Mouse (Mus musculus) midbrain, embryonic 16.5 days (tissue): Measurements from ENCODE around the gene Cpne8. TPM values are rescaled to one million over a fixed set of nuclear protein-coding genes. Genes with fewer than 3 reads are reported as not detected.
"Not testable (repeated sequence)": the region's sequence is repeated elsewhere in the genome, so short reads cannot be mapped to it uniquely, and the experiment has no call there.

Experiments used
- ATAC-seq: fragments of 200-750 bp; cut with Nextera tagmentation; 2 replicates; pipeline ENCODE4 v1.8.0; 2017; ENCODE audit warnings: moderate TSS enrichment
- H3K27ac ChIP-seq: fragments of 300-500 bp; sonication (generic); 2 replicates; pipeline ENCODE4 v1.5.1; 2014; ENCODE audit warnings: mild to moderate bottlenecking, low read length, mixed read lengths
- H3K27me3 ChIP-seq: fragments of 300-500 bp; sonication (generic); 2 replicates; pipeline ENCODE4 v1.6.1; 2014; ENCODE audit warnings: low read depth, low read length, mixed read lengths; ENCODE audit not compliant: control insufficient read depth, insufficient read depth
- H3K36me3 ChIP-seq: fragments of 300-500 bp; sonication (generic); 2 replicates; pipeline ENCODE4 v1.6.1; 2014; ENCODE audit warnings: mild to moderate bottlenecking, low read length, moderate library complexity, mixed read lengths; ENCODE audit not compliant: control insufficient read depth, insufficient read depth
- H3K4me1 ChIP-seq: fragments of 300-500 bp; sonication (generic); 2 replicates; pipeline ENCODE4 v1.6.1; 2014; ENCODE audit warnings: mild to moderate bottlenecking, low read length, mixed read lengths; ENCODE audit not compliant: control insufficient read depth, insufficient read depth
- H3K4me2 ChIP-seq: fragments of 300-500 bp; sonication (generic); 2 replicates; pipeline ENCODE4 v1.6.1; 2014; ENCODE audit warnings: mild to moderate bottlenecking, low read length, mixed read lengths
- H3K4me3 ChIP-seq: fragments of 300-500 bp; sonication (generic); 2 replicates; pipeline ENCODE4 v1.5.1; 2014; ENCODE audit warnings: low read depth, mild to moderate bottlenecking, low read length, moderate library complexity, mixed read lengths
- H3K9ac ChIP-seq: fragments of 300-500 bp; sonication (generic); 2 replicates; pipeline ENCODE4 v1.6.1; 2014; ENCODE audit warnings: low read depth, low read length, mixed read lengths
- H3K9me3 ChIP-seq: fragments of 300-500 bp; sonication (generic); replicated peaks from 2 replicates; pipeline ENCODE4 v1.6.1; 2014; ENCODE audit warnings: mild to moderate bottlenecking, low read length, mixed read lengths; ENCODE audit not compliant: control insufficient read depth, poor library complexity, severe bottlenecking
- WGBS: fragments of 180-500 bp; shearing (Covaris S2); extraction: QIAGEN DNeasy Blood & Tissue Kit; methylation state at CpG from one replicate; pipeline ENCODE4 v1.1.7; 2014; 5-methylcytosine and 5-hydroxymethylcytosine counted together
- polyA plus RNA-seq: library from polyadenylated mRNA; unstranded; fragments of >200 nt; fragmentation: Nextera tagmentation; extraction: Ambion mirVana; gene quantifications from 2 replicates; pipeline ENCODE4 v1.2.1, GENCODE M21; 2015

Cpne8 gene
- polyA plus RNA-seq, 1 experiment from 2014 or later, result 18.9 TPM

GRCm38 (mm10) chr15:90470561-90470960, 208.7 kb downstream of the Cpne8 start:
- not testable (repeated sequence) for H3K27me3 ChIP-seq, ATAC-seq, H3K4me1 ChIP-seq, H3K9ac ChIP-seq, H3K4me3 ChIP-seq, H3K27ac ChIP-seq, H3K9me3 ChIP-seq, H3K36me3 ChIP-seq, H3K4me2 ChIP-seq

GRCm38 (mm10) chr15:90463281-90463680, 216.0 kb downstream of the Cpne8 start:
- Histone ChIP-seq H3K9me3 (no peaks in the 10 kb centered on the region; the same call in 1 of the 2 replicates), H3K4me2 (no peak overlapping the region), H3K4me3 (no peak overlapping the region), H3K4me1 (no peaks in the 10 kb centered on the region), H3K9ac (no peak overlapping the region), H3K27me3 (no peaks in the 10 kb centered on the region), H3K36me3 (no peaks in the 10 kb centered on the region), H3K27ac (no peak overlapping the region)
- no peak for ATAC-seq
- 85% methylated on average over 2 of the region's 2 CpGs for WGBS

GRCm38 (mm10) chr15:90446076-90446475, 233.2 kb downstream of the Cpne8 start:
- H3K9ac ChIP-seq, result no peak overlapping the region
- H3K36me3 ChIP-seq, result no peaks in the 10 kb centered on the region
- no peak for ATAC-seq
- 88% methylated on average over 1 of the region's 1 CpGs for WGBS
- H3K27me3 ChIP-seq, result no peaks in the 10 kb centered on the region
- no peaks in the 10 kb centered on the region for H3K4me1 ChIP-seq
- no peak overlapping the region for H3K4me2 ChIP-seq
- H3K9me3 ChIP-seq, result no peaks in the 10 kb centered on the region
- H3K27ac ChIP-seq, result no peak overlapping the region
- no peak overlapping the region for H3K4me3 ChIP-seq
